Mouse (Mus musculus) ES-E14 (cell line): Measurements from ENCODE around the gene Abhd16a. TPM values are rescaled to one million over a fixed set of nuclear protein-coding genes. Genes with fewer than 3 reads are reported as not detected.
A peak's percentile ranks its signal among the peaks of the same experiment; 100 is the strongest.

Source experiments
- DNase-seq: peaks from one replicate; pipeline ENCODE4 v3.0.0-alpha.2; 2013; ENCODE audit warnings: low read depth, low spot score
- H3K27ac ChIP-seq: 2 replicates; pipeline ENCODE4 v1.5.1; 2012; ENCODE audit warnings: low read depth, mild to moderate bottlenecking, low read length, moderate library complexity, mixed read lengths; ENCODE audit not compliant: poor library complexity, insufficient read depth, severe bottlenecking
- H3K36me3 ChIP-seq: 2 replicates; pipeline ENCODE4 v1.6.1; 2012; ENCODE audit warnings: mild to moderate bottlenecking, low read length, moderate library complexity, mixed read lengths; ENCODE audit not compliant: control insufficient read depth, poor library complexity, insufficient read depth, severe bottlenecking
- H3K4me1 ChIP-seq, 2 experiments: fragments of 150-350 bp in 1 of 2; sonication (generic) in 1 of 2; 2 replicates each; pipeline ENCODE4 v1.6.1; 2012; ENCODE audit warnings: low read length in 2 of 2, mild to moderate bottlenecking in 1 of 2, mixed read lengths in 1 of 2; ENCODE audit not compliant: control insufficient read depth in 2 of 2, insufficient read depth in 2 of 2, poor library complexity in 1 of 2
- H3K4me3 ChIP-seq, 2 experiments: fragments of 150-350 bp in 1 of 2; sonication (generic) in 1 of 2; 2 replicates each; pipeline ENCODE4 v1.5.1; 2012; ENCODE audit warnings: low read length in 2 of 2, low read depth in 1 of 2, mild to moderate bottlenecking in 1 of 2, mixed read lengths in 1 of 2; ENCODE audit not compliant: insufficient read depth in 1 of 2, poor library complexity in 1 of 2, severe bottlenecking in 1 of 2
- H3K9ac ChIP-seq: 2 replicates; pipeline ENCODE4 v1.6.1; 2012; ENCODE audit warnings: low read depth, mild to moderate bottlenecking, low read length, mixed read lengths; ENCODE audit not compliant: poor library complexity, insufficient read depth, severe bottlenecking
- H3K9me3 ChIP-seq: fragments of 150-350 bp; sonication (generic); 2 replicates; pipeline ENCODE4 v1.6.1; 2012; ENCODE audit warnings: low read depth, mild to moderate bottlenecking, low read length; ENCODE audit not compliant: control insufficient read depth, insufficient read depth
- CHD2 ChIP-seq: IDR thresholded peaks from 2 replicates; pipeline ENCODE4 v1.6.1; 2014; ENCODE audit warnings: mild to moderate bottlenecking, low read depth, low read length, inconsistent platforms
- HCFC1 ChIP-seq: IDR thresholded peaks from 2 replicates; pipeline ENCODE4 v1.6.1; 2012; ENCODE audit warnings: low read length, inconsistent platforms, borderline replicate concordance; ENCODE audit not compliant: insufficient read depth
- MAFK ChIP-seq: IDR thresholded peaks from 2 replicates; pipeline ENCODE4 v1.6.1; 2014; ENCODE audit warnings: mild to moderate bottlenecking, low read depth, low read length, inconsistent platforms; ENCODE audit not compliant: insufficient read depth
- ZC3H11A ChIP-seq: IDR thresholded peaks from 2 replicates; pipeline ENCODE4 v1.6.1; 2012; ENCODE audit warnings: low read depth, mild to moderate bottlenecking, inconsistent platforms, low read length, borderline replicate concordance
- ZNF384 ChIP-seq: IDR thresholded peaks from 2 replicates; pipeline ENCODE4 v1.6.1; 2012; ENCODE audit warnings: low read depth, low read length, inconsistent platforms
- in situ Hi-C, 2 experiments: fragments of 600-800 bp; cut with MboI; formaldehyde crosslinking; loops; one replicate each; pipeline ENCODE4 v1.15.1; 2025; ENCODE audit warnings: low sequenced_read_pairs in 2 of 2, inconsistent platforms in 1 of 2; ENCODE audit not compliant: unreplicated experiment in 2 of 2
- total RNA-seq: library from RNA; depleted of rRNA; stranded (reverse); fragments of 300-350 nt; gene quantifications from 2 replicates; pipeline ENCODE4 v1.2.3, GENCODE M21; 2012

Abhd16a gene
- total RNA-seq, 1 experiment, result 30.7 TPM

DNA sequence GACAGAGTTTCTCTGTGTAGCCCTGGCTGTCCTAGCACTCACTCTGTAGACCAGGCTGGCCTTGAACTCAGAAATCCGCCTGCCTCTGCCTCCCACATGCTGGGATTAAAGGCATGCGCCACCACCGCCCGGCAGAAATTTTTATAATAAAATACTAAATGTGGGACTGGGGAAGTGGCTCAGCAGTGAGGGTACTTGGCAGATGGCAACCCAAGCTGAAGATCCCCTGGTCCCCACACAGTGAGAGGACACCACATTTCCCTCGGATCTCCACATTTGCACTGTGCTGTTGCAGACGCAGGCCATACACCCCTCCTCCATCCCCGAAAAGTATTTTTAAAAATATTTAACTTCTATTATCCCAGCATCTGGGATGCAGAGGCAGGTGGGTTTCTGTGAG lies 44.5 kb downstream of the Abhd16a start:
- H3K4me1 ChIP-seq, result peaks cover 0 to 7% of the 10 kb centered on the region in 2 experiments; a peak in 2 of 4 replicates
- H3K4me3 ChIP-seq, result no peak overlapping the region
- in situ Hi-C loops, result no loop called here
- no peak for DNase-seq
- H3K9me3 ChIP-seq, result no peaks in the 10 kb centered on the region
- H3K9ac ChIP-seq, result no peak overlapping the region; the same call in 1 of the 2 replicates
- H3K36me3 ChIP-seq, result peaks cover 4% of the 10 kb centered on the region
- no peak for TF ChIP-seq HCFC1
- TF ChIP-seq MAFK, result no peak
- TF ChIP-seq ZC3H11A, result no peak
- TF ChIP-seq CHD2, result no peak
- no peak for TF ChIP-seq ZNF384
- H3K27ac ChIP-seq, result no peak overlapping the region

DNA sequence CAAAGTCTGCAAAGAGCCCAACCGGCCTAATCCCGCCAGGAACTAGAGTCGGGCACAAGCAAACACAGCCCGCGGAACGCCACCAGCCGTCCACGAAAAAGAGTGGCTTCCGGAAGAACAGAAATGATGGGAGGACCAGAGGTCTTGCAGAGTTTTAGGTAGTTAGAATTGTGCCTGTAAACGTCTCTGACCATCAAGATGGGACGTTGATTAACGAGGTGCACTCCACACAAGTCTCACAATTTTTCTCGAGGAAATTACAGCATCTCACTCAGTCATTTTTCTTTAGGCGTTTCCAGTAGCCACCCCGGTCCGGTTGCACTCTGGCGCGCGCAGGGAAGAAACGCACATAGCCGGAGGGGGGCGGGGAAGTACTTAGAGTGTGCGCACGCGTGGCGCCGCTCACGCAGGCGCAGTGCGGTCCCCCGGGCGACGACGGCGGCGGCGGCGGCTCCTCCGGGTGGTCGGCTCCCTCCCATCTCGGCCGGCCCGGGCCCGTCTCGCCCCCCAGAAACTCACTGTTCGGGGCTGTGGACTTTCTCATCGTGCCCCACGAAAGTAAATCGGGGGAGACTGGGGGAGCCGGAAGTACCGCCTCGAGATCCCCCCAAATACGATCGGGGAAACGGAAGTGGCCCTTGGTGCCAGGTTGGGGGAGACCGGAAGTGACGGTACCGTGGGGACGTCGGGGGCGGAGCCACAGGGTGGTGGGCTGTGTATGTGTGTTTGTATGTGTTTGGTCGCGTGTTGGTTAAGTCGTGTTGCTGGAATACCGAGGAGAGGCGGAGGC lies 45.9 kb downstream of the Abhd16a start, which contains the start of gene Bag6:
TSS of gene Bag6 (plus strand) at position 378 of the 790 bp plus-strand sequence.
- peak within 1 kb of the TSS; percentile 68 to 95 for H3K4me3 ChIP-seq
- peaks cover 16% of the 10 kb centered on the region for H3K36me3 ChIP-seq
- H3K9me3 ChIP-seq, result no peaks in the 10 kb centered on the region
- H3K27ac ChIP-seq, result peak within 1 kb of the TSS; percentile 94
- peak; percentile 83 for TF ChIP-seq HCFC1
- no peak; the same call in 1 of the 2 replicates for TF ChIP-seq CHD2
- peak; percentile 89 for DNase-seq
- in situ Hi-C loops, result no loop called here
- H3K4me1 ChIP-seq, result peaks cover 0 to 9% of the 10 kb centered on the region in 2 experiments; a peak in 2 of 4 replicates
- peak within 1 kb of the TSS; percentile 98 for H3K9ac ChIP-seq

DNA sequence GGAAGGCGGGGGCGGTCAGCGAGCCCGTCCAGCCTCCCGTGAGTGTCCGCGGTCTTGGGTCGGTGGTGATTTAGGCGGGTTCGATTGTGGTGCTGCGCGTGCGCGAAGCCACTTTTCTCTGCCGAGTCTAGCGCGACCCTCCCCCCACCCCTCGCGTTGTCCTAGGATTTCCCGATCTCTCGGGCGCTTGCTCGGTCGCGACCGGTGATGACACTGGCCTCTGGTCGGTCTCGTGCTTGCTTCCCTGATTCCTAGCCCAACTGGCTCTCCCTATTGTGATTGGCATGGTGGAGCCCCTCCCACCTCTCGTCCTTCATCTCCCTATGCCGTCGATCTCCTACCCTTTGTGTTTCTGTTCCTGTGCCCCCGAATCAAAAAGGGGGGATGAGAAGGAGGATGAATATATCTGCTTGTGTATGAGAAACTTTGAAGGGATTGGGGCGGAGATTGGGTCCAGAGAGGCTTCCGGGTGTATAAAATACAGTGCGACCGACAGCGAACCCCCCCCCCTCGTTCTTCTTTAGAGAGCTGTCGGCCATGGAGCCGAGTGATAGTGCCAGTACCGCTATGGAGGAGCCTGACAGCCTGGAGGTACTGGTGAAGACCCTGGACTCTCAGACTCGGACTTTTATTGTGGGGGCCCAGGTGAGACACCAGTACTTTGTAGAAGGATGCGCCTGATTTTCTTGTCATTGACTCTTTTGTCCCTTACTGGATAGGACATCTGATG lies 46.7 kb downstream of the Abhd16a start:
- DNase-seq, result peak; percentile 60
- peak overlapping the region; percentile 94 for H3K27ac ChIP-seq
- H3K9me3 ChIP-seq, result no peaks in the 10 kb centered on the region
- TF ChIP-seq MAFK (no peak), CHD2 (peak; percentile 40; the same call in 1 of the 2 replicates), ZC3H11A (no peak), ZNF384 (no peak), HCFC1 (no peak)
- H3K4me1 ChIP-seq, result peaks cover 0 to 12% of the 10 kb centered on the region in 2 experiments; a peak in 2 of 4 replicates
- peaks cover 23% of the 10 kb centered on the region for H3K36me3 ChIP-seq
- H3K4me3 ChIP-seq, result peak overlapping the region; percentile 68 to 95
- in situ Hi-C loops, result no loop called here
- H3K9ac ChIP-seq, result peak overlapping the region; percentile 98

DNA sequence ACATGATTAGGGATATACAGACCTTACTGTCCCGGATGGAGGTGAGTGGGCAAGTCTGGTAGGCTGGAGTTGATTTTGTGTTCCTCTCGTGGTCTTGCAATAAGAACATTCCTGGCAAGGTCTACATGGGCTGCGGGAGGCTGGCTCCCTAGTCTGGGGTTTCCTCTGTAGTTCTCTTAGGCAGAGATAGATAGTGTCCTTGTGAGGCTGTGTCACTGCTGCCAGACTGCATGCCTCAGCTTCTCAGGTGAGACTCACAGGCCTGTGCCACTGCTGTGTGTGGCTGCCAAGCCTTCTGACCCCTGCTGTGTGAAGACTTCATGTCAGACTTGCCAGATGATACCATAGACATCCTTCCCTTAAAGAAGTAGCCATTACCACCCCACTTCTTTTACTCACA lies 50.2 kb downstream of the Abhd16a start:
- TF ChIP-seq ZC3H11A (no peak), CHD2 (no peak), MAFK (no peak), HCFC1 (no peak), ZNF384 (no peak)
- Histone ChIP-seq H3K4me3 (no peak overlapping the region), H3K9me3 (no peaks in the 10 kb centered on the region), H3K4me1 (peaks cover 0 to 13% of the 10 kb centered on the region in 2 experiments; a peak in 2 of 4 replicates), H3K9ac (peak overlapping the region; percentile 25; the same call in 1 of the 2 replicates), H3K36me3 (peaks cover 53% of the 10 kb centered on the region), H3K27ac (no peak overlapping the region)
- no peak for DNase-seq
- in situ Hi-C loops, result no loop called here
